Mouse (Mus musculus): ENCODE measurements at regions not wholly inside any gene's neighbourhood (a gene's known extent, or its start where the extent isn't known, plus 50 kb on each side); places are given as distances from the start of the nearest gene placed in this dataset.

- ChIA-PET POLR2A (no interaction called here), CTCF (no interaction called here)
- no peak for TF ChIP-seq CTCF (IDR thresholded peaks at IDR 0.05)
- no peak for DNase-seq (ENCODE audit: low read depth, low spot score)
- no peaks in the 10 kb centered on the region for H3K27me3 ChIP-seq
- no peak for ATAC-seq
- in situ Hi-C loops (cut with MboI; ENCODE audit: low pct_unique_long_range_greater_than_20kb), result no loop called here
Measured at GRCm38 (mm10) chr9:61657996-61658395, 256.3 kb downstream of the Rplp1 start.

- POLR2A ChIA-PET, result no interaction called here
- TF ChIP-seq CTCF (IDR thresholded peaks at IDR 0.05), result no peak
- no peak for ATAC-seq
- CTCF ChIA-PET, result interaction anchor here (1.0 to 2.8 kb wide), 2 partner anchors 10 to 14 kb away, joined by 3 to 6 read pairs; no protein-coding TSS in a partner anchor
- H3K27me3 ChIP-seq, result no peaks in the 10 kb centered on the region
- no peak for DNase-seq (ENCODE audit: low read depth, low spot score)
- in situ Hi-C loops (cut with MboI; ENCODE audit: low pct_unique_long_range_greater_than_20kb), result no loop called here
Measured at GRCm38 (mm10) chr9:61655433-61655981, 258.8 kb downstream of the Rplp1 start.

- no peak for TF ChIP-seq CTCF (IDR thresholded peaks at IDR 0.05)
- POLR2A ChIA-PET, result interaction anchor here (0.6 kb wide), 1 partner anchor 1553 kb away, joined by 3 read pairs; no protein-coding TSS in a partner anchor
- no peaks in the 10 kb centered on the region for H3K27me3 ChIP-seq
- DNase-seq (ENCODE audit: low read depth, low spot score) (no peak), ATAC-seq (no peak)
- CTCF ChIA-PET, result interaction anchor here (1.0 to 1.5 kb wide), 2 partner anchors 10 to 14 kb away, joined by 3 read pairs; no protein-coding TSS in a partner anchor
- in situ Hi-C loops (cut with MboI; ENCODE audit: low pct_unique_long_range_greater_than_20kb), result no loop called here
Measured at GRCm38 (mm10) chr9:61645661-61646425, 268.5 kb downstream of the Rplp1 start.

GRCm38 (mm10) chr9:61640739-61641138 is 268.6 kb downstream of the Tle3 start:
- POLR2A ChIA-PET, result no interaction called here
- CTCF ChIA-PET, result no interaction called here
- in situ Hi-C loops (cut with MboI; ENCODE audit: low pct_unique_long_range_greater_than_20kb), result no loop called here
- DNase-seq (ENCODE audit: low read depth, low spot score), result no peak
- TF ChIP-seq CTCF (IDR thresholded peaks at IDR 0.05), result no peak
- no peak for ATAC-seq
- no peaks in the 10 kb centered on the region for H3K27me3 ChIP-seq

GRCm38 (mm10) chr9:61638908-61639307 is 266.7 kb downstream of the Tle3 start:
- ChIA-PET CTCF (interaction anchor here (0.8 kb wide), 1 partner anchor 10 kb away, joined by 3 read pairs; no protein-coding TSS in a partner anchor), POLR2A (no interaction called here)
- TF ChIP-seq CTCF (IDR thresholded peaks at IDR 0.05), result no peak
- DNase-seq (ENCODE audit: low read depth, low spot score) (no peak), ATAC-seq (no peak)
- in situ Hi-C loops (cut with MboI; ENCODE audit: low pct_unique_long_range_greater_than_20kb), result no loop called here
- H3K27me3 ChIP-seq, result no peaks in the 10 kb centered on the region

GRCm38 (mm10) chr9:61633936-61634335 is 261.8 kb downstream of the Tle3 start:
- ChIA-PET CTCF (no interaction called here), POLR2A (no interaction called here)
- in situ Hi-C loops (cut with MboI; ENCODE audit: low pct_unique_long_range_greater_than_20kb), result no loop called here
- H3K27me3 ChIP-seq, result no peaks in the 10 kb centered on the region
- no peak for DNase-seq (ENCODE audit: low read depth, low spot score)
- no peak for ATAC-seq
- TF ChIP-seq CTCF (IDR thresholded peaks at IDR 0.05), result no peak

GRCm38 (mm10) chr9:61632602-61633001 is 260.4 kb downstream of the Tle3 start:
- no peak for DNase-seq (ENCODE audit: low read depth, low spot score)
- H3K27me3 ChIP-seq, result no peaks in the 10 kb centered on the region
- ChIA-PET CTCF (interaction anchor here (0.8 kb wide), 1 partner anchor 35 kb away, joined by 3 read pairs; no protein-coding TSS in a partner anchor), POLR2A (no interaction called here)
- in situ Hi-C loops (cut with MboI; ENCODE audit: low pct_unique_long_range_greater_than_20kb), result no loop called here
- TF ChIP-seq CTCF (IDR thresholded peaks at IDR 0.05), result no peak
- ATAC-seq, result no peak

- in situ Hi-C loops (cut with MboI; ENCODE audit: low pct_unique_long_range_greater_than_20kb), result no loop called here
- ChIA-PET CTCF (interaction anchor here (0.9 kb wide), 1 partner anchor 9 kb away, joined by 3 read pairs; no protein-coding TSS in a partner anchor), POLR2A (no interaction called here)
- DNase-seq (ENCODE audit: low read depth, low spot score) (no peak), ATAC-seq (no peak)
- no peak for TF ChIP-seq CTCF (IDR thresholded peaks at IDR 0.05)
- H3K27me3 ChIP-seq, result no peaks in the 10 kb centered on the region
Measured at GRCm38 (mm10) chr9:61631097-61631496, 258.9 kb downstream of the Tle3 start.

- DNase-seq (ENCODE audit: low read depth, low spot score), result no peak
- in situ Hi-C loops (cut with MboI; ENCODE audit: low pct_unique_long_range_greater_than_20kb), result no loop called here
- no peaks in the 10 kb centered on the region for H3K27me3 ChIP-seq
- no peak for ATAC-seq
- CTCF ChIA-PET, result interaction anchor here (1.1 kb wide), 1 partner anchor 11 kb away, joined by 3 read pairs; no protein-coding TSS in a partner anchor
- POLR2A ChIA-PET, result interaction anchor here (0.9 kb wide), 1 partner anchor 148 kb away, joined by 3 read pairs; no protein-coding TSS in a partner anchor
- no peak for TF ChIP-seq CTCF (IDR thresholded peaks at IDR 0.05)
Measured at GRCm38 (mm10) chr9:61627801-61628574, 255.8 kb downstream of the Tle3 start.

- H3K27me3 ChIP-seq, result no peaks in the 10 kb centered on the region
- no peak for DNase-seq (ENCODE audit: low read depth, low spot score)
- in situ Hi-C loops (cut with MboI; ENCODE audit: low pct_unique_long_range_greater_than_20kb), result no loop called here
- ChIA-PET POLR2A (no interaction called here), CTCF (no interaction called here)
- TF ChIP-seq CTCF (IDR thresholded peaks at IDR 0.05), result no peak
- ATAC-seq, result no peak
Measured at GRCm38 (mm10) chr9:61622933-61623332, 250.8 kb downstream of the Tle3 start.

- no peak for DNase-seq (ENCODE audit: low read depth, low spot score)
- ChIA-PET POLR2A (no interaction called here), CTCF (no interaction called here)
- TF ChIP-seq CTCF (IDR thresholded peaks at IDR 0.05), result no peak
- no peaks in the 10 kb centered on the region for H3K27me3 ChIP-seq
- no peak for ATAC-seq
- in situ Hi-C loops (cut with MboI; ENCODE audit: low pct_unique_long_range_greater_than_20kb), result no loop called here
Measured at GRCm38 (mm10) chr9:61621939-61622338, 249.8 kb downstream of the Tle3 start.
